Mouse (Mus musculus) induced T-regulatory cell, adult 2 months (primary cell): ENCODE results near the gene Gtf2a1.
A peak's percentile ranks its signal among the peaks of the same experiment; 100 is the strongest.

Experiments
- DNase-seq: peaks from one replicate; pipeline ENCODE4 v3.0.0-alpha.2; 2012; ENCODE audit warnings: low read depth

The Gtf2a1 gene

DNA sequence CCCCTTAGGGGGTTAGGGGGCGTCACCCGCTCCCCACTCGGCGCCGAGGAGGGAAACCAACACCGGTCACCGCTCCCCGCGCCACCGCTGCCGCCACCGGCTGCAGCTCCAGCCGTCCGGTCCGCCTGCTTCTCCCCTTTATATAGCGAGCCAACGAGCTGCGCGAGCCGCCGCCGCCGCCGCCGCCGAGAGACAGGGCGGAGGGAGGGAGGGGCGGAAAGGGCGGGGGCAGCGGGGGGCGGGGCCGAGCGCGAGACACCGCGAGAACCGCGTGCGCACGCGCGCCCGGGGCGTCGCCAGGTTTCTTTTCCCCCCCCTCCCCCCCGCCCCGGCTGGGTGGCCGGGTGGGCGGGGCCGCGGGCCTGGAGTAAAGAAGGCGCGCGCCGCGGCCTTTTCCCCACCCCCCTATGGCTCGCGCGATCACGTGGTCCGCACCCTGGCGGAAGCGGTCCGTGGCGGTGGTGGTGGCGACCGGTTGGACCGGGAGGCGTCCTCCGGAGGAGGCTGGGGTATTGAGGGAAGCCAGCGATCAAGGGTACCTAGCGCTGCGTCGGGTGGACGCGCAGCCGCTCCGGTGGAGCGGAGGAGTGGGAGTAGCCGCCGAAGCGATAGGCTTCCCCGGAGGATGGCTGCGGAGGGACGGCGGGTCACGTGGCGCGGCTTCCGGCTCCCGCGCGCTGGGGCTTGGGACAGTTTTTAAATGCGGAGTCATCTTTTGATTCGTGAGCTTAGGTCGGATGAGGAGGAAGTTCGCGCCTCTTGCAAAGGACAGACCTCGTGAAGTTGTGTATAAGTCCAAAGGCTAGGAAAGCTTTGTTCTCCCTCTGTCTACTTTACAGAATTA is at the start of gene Gtf2a1:
TSS of gene Gtf2a1 (minus strand) at position 641 of the 844 bp plus-strand sequence.
- peak; percentile 98 for DNase-seq

DNA sequence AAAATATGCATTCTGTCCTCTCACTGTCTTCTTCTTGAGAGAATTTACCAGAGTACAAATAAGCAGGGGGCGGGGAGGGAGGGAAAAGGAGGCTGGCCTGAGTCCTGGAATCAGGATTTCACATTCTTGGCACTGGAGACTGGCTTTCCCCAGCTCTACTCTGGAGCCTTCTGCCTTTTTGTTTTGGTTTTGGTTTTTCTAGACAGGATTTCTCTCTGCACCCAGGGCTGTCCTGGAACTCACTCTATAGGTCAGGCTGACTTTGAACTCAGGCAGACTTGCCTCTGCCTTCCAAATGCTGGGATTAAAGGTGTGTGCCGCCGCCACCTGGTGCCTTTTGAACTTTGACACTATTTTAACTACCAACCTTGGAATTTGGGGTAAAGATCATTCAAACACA is 48.1 kb upstream of the Gtf2a1 start:
- no peak for DNase-seq

DNA sequence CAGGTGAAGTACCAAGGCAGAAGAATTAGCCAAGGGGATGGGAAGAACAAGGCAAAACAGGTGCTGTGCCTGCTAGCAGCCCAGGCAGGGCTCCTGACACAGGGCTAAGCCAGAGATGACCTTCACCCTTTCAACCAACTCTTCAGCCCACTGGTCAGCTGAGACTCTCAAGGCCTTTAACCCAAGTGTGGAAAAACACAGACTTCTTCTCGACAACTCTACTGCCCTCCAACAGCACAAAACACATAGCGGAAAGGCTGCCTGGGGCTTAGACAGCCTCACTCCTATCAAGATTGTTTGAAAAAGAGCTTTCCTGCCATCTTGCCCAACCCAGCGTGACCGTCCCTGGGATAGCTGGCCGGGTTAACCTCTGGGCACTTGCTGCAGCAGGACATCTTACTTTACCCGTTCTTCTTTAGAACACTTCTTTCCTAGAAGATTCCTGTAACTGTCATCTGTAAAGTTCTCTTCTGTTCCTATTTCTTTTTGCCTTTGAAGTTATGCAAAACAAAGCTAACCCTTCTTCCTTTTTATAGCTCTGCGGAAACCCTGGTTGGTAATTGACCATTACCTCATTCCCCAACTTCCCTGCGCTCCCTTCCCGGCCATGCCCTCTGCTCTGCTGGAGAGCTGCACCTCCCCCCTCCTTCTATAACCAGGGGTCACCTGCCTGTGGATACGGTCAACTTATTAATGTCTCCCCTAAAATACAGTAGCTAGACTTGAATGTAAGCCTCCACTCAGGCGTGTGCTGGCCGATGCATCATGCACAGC is 47.0 kb upstream of the Gtf2a1 start:
- DNase-seq: no peak

DNA sequence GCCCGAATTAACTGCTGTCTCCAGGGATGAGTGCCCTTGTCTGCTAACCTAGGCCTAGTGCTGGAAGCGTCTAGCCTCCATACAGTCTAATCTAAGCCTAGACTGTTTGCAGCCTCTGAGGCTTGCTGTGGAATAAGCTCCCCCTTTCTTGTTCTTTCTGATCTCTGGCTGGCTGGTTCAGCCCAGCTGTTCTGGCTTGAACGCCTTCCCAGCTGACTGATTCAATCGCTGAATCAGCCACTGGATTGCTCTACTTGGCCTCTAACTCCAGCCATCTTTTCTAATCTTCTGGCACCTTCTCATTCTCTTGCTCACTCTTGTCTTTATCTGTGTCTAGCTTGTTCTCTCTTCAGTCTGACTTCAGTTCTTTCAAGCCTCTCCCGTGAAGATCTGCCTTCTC is 36.2 kb upstream of the Gtf2a1 start:
- no peak for DNase-seq

DNA sequence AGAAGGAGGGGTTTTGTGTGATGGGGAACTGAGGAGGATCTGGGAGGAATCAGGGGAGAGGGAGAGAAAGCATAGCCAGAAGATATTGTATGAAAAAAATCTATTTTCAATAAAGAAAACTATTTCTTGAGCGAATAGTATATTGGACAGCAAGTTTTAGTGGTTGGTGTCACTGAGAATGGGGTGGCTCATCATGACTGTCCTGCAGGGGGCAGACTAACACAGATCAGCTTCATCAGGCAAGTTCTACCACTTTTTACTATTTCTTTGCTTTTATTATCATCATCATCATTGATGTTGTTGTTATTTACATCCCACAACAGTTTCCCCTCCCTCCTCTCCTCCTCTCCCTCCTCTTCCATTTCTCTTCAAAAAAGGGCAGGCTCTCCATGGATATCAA is 34.7 kb upstream of the Gtf2a1 start:
- DNase-seq: peak; percentile 72

DNA sequence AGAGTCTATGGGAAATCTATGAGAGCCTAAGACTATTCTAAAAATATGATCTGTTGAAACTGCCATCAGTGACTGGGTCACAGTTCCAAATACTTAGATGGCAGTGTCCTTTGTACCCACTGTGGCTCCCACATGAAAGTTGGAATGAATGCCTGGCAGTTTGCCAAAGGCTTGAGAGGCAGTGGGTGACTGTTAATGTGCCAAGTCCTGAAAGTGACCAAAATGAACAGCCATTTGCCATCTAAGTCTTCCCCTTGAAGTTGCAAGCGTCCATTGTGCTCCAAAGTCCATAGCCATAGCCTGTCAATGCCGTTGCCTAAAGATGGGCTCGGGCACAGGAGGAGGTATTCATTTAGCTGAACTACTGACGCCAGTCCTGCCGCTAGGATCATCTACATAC is 19.1 kb upstream of the Gtf2a1 start:
- DNase-seq: no peak

DNA sequence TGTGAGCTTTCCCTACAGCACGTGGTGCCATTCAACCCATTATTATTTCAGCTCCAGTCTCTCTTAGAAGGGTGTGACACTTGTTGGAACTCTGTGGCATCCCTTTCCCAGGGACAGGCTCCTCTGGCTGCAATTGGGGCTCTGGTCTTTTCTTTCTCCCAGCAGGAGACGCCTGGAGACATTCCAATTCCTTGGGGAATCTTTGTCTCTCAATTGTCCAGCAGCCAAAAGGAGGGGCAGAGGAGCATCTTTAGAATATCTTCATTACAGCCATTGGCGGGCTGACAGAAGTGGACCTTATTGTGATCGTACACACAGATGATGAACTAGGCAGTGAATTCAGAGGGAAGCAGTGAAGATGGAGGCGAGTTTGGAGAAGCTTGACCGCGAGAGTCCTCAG is 17.4 kb upstream of the Gtf2a1 start:
- no peak for DNase-seq

DNA sequence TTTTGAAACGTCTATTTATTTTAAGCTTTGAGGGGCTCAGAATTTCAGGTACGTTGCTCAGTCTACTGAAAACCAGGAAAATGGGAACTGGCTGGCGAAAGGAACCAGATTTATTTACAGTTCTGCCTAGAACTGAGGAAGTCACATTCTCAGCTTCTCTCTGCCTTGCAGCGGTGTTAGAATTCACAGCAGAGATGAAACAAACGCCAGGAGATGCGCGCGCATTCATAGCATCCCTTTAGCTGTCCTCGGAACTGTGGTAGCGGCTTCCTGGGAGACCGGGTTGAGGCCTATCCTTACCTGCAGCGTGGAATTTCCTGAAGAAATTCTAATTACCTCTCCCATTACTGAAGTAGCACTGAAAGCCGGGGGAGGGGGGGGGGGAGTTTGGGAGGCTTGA is 16.4 kb upstream of the Gtf2a1 start:
- no peak for DNase-seq

DNA sequence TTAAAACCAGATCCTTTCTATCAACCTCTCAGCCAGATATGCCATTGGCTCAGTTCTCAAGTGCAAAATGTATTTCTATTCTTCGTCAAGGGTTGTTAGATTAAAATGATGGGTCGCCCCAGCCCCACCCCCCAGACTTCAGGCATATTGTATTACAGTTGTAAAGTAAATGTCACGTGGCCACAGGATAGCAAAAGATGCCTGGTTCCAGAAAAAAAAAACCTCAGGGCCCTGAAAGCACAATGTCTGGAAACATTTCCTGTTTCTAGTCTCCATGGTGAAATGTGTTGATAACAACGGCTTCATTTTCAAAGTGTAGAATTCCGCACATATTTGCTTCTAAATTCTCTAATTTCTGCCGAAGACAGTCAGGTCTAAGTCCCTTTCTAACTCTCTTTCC is 14.3 kb upstream of the Gtf2a1 start:
- no peak for DNase-seq

DNA sequence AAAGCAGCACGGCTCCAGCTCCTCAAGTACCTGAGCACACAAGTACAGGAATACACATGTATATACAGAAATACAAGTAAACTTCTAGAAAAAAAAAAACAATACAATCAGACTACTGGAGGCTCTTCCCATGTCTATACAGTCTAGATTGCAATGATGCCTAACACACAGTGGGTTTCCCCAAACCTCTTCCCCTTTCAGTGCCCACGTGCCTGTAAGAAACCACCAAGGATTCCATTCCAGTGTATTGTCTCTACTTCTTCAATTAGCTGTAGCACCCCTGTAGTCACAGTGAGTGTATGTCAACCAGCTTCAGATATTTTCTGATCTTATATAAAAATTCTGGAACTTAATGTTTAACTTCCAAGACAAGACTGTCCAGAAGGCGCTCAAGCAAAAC is 1.8 kb upstream of the Gtf2a1 start:
- DNase-seq: no peak

DNA sequence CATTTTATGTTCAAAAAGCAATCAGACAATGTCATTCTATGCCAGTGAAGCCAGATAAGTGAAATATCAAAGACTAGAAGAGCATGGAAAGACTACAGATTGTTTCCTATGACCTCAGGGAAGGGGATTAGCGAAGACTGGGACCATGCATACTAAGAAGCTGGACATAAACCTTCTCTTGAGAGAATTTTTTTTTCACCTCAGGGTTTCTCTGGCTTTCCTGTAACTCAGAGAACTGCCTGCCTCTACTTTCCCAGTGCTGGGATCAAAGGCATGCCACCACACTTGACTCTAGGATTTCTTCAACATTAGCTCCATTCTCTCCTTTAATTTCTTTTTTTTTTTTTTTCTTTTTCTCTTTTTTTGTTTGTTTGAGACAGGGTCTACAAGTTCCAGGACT is 904 bp upstream of the Gtf2a1 start:
- DNase-seq: no peak

DNA sequence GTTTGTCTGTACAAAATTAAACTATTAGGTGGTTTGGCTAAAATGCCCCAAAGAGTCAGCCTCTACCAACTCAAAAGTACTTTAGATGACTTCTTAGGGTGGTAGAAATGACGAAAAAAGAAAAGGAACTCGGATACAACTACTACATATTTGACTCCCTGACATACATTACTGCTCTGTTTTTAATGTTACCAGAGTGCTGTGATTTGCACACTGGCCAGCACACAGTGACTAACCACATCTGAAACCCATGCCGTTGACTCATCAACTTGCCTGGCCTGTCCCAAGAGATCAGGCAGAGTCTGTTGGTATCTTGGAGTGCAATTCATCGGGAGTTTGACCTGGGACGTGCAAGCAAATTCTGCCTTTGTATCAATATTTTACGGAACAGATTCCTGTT is 429 bp upstream of the Gtf2a1 start:
- DNase-seq: no peak

DNA sequence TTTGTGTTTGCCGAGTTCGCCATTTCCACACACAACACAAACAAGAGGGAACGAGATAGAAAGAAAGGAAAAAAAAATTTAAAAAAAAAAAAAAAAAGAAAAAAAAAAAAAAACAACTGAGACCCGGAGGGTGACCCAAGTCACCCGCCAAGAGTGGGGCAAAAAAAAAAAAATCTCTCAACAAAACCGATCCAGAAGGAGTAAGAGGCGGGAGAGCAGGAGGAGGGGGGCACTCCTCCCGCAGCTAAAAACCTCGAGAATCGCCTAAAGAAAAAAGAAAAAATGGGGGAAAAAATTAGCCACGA is 793 bp downstream of the Gtf2a1 start:
- no peak for DNase-seq

DNA sequence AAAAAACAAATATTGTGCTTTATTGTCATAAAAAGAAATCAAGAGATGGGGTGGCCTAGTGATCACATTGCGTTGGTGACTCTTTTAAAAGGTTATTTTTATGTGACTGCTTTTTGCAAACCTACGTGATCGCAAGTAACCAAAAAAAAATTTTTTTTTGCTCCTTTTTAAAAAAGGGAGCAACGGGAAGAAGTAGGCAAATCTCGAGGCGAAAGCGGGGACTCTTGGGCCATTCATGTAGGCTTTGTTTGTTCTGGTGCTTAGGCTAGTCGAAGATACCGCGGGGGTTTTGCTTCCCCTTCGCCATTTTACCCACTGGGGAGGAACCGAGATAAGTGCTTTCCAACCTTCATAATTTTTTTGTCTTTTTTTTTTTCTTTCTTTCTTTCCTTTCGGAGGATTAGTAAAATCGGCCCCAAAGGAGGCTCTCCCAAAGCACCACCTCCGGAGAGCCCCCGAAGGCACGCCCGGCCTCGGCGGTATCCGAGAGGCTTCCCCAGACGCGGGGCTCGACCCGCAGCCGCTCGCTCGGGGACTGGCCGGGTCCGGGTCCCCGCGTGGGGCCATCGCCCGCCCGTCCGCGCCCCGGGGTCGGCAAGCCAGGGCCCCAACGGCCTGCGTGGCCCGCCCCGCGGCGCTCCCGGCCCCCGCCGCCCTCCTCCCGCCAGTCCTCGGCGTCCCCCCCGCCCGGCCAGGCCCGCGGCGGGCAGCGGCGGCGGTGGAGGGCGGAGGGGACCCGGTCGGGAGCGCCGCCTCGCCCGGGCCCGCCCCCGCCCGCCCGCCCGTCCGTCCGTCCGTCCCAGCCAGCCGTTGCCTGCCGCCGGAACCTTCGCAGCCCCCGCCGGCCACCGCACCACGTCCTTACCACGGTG is 1.4 kb downstream of the Gtf2a1 start:
- DNase-seq: peak; percentile 80

DNA sequence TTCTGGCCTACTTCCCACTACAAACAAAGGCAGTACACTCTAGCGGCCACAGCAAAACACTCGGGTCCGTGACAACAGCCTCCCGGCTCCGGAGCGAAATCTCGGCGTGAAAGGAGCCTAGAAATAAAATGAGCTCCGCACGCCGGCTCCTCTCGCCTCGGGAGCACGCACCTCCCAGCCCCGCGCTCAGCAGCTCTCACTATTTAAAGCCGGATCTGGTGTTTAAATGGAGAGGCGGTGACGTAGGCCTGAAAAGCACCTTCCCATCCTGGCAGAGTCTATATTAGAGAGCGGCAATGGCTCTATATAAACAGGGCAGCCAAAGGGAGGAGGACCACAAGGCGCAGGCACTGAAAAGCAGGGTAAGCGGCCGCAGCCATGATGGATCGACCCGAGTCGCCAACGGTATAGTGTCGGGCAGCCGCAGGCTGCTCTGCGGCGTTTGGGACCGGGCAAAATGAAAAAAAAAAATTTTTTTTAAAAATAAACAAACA is 2.1 kb downstream of the Gtf2a1 start:
- DNase-seq: peak; percentile 96

DNA sequence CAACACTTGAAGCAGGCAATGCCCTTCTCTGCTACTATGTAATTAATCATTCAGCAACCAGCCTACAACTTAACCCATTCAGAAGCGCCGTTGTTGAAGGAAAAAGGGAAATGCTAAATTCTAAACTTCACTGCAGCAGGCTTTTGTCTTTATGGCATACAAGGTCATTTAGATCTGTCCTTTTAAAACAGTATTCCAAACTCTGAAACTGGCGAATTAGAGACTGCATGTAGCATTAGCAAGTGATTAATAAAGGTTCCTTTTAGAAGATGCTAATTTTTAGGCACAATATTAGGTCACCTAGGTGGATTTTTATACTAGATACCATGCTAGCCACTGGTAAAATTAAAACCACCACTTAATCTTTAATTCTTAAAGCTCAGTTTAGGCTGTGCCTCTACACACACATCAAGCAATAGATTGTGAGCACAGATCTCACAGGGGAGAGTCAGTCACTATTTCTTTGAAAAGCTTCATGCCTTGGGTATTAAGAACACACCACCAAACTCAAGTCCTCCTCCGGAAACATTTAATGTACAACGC is 2.7 kb downstream of the Gtf2a1 start:
- DNase-seq: peak; percentile 41

DNA sequence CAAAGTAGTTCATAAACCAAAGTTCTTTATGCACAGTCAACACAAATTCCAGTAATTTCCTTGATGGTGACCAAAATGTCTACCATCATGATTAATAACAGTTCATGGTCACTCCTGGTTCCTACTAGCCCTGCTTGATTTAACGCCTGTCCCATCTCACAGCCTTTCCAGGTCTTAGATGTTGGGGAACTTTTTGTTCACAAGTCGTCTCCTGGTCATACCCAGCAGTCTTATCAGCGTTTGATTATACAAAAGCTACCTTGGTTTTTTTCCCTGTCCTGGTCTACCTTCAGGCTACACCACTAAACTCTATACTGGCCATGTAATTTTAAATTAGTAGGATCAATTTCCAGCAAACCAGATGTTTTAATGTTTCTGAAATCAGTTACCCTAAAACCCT is 3.2 kb downstream of the Gtf2a1 start:
- DNase-seq: peak; percentile 22

DNA sequence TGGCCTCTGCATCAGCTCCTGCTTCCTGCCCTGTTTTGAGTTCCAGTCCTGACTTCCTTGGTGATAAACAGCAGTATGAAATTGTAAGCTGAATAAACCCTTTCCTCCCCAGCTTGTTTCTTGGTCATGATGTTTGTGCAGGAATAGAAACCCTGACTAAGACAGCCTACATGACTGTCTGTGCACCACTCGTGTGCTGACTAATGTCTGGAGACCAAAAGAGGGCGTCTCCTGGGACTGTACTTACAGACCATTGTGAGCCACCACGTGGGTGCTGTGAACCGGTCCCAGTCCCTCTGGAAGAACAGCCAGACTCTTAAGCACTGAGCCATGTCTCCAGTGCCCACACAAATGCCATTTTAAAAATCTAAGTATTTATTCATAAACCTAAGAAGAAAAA is 4.5 kb downstream of the Gtf2a1 start:
- peak; percentile 18 for DNase-seq

DNA sequence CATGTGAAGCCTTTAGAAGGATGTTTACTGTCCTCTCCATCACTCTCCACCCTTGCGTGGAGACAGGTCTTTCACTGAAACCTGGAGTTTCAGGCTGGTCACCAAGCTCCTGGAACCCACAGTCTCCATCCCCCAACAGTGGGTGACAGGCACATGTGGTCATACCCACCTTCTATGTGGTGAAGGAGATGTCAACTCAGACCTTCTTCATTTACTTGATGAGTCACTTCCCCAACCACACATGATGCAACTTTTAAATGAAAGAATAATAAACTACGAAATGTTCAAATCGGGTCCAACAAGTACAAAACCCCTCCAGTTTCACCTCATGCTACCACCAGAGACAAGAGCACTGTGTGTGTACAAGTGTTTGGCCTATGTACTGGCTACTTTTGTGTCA is 5.1 kb downstream of the Gtf2a1 start:
- DNase-seq: peak; percentile 39

DNA sequence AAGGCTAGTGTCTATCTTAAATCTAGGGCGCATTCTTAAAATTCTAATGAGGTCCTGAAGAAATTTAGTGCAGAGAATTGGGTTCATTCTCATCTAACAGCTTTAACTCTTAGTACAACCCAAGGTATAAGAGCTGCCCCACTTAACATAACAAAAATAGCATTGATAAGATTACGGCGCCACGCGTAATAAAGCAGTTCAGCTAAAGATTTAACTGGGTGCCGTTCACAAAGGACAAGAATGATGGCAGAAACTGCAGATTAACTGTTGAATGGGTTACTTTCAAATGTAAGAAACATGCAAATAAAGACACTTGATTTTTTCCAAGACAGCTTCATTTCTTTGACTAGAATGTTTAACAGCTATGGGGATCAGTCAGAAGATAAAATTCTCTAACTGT is 6.9 kb downstream of the Gtf2a1 start:
- DNase-seq: no peak

DNA sequence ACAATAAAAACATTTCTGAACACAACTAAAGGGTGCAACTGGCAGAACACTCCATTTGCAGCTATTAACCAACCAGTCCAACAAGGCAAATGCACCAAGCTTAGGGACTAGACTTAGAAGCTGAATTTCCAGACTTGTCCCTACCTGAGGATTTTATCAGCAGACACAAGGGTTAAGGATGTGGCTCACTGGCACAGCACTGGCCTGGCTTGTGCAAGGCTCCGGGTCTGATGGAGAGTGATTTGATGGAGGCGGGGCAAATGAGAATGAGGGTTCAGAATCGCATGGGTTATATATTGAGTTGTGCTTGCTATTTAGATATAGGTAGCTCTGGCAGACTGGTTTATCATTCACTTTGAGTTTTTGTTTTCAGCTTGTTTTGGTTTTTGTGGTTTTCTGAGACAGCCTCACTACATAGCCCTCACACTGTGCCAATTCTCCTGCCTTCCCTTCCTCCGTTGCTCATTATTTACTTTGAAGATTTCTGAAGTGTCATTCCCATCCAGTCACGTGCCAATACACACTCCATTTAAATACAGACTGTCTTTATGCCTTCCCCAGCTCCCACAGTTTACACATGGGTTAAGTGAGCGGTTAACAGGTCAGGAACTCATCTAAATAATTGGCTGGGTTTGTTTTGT is 7.8 kb downstream of the Gtf2a1 start:
- DNase-seq: peak; percentile 14
